Mouse (Mus musculus): ENCODE measurements around the gene Khdrbs1.

- TF ChIP-seq POLR2A (IDR thresholded peaks at IDR 0.05; ENCODE audit: control insufficient read depth, extremely low read depth, insufficient read depth, low read length, poor library complexity) = no peak
- no peak for TF ChIP-seq CTCF (IDR thresholded peaks at IDR 0.05; ENCODE audit: borderline replicate concordance, control insufficient read depth, extremely low read depth, insufficient read depth, low read length, poor library complexity)
Observed at GRCm38 (mm10) chr4:129785178-129785577, 43.1 kb upstream of the Khdrbs1 start.

Measured in thymus, adult 2 months (tissue).